Mouse (Mus musculus) cerebellum, adult 8-10 months (tissue): ENCODE results near the gene Cgref1.
A peak's percentile ranks its signal among the peaks of the same experiment; 100 is the strongest.

Source experiments
- DNase-seq: peaks from one replicate; pipeline ENCODE4 v3.0.0; 2022

Cgref1 gene

DNA sequence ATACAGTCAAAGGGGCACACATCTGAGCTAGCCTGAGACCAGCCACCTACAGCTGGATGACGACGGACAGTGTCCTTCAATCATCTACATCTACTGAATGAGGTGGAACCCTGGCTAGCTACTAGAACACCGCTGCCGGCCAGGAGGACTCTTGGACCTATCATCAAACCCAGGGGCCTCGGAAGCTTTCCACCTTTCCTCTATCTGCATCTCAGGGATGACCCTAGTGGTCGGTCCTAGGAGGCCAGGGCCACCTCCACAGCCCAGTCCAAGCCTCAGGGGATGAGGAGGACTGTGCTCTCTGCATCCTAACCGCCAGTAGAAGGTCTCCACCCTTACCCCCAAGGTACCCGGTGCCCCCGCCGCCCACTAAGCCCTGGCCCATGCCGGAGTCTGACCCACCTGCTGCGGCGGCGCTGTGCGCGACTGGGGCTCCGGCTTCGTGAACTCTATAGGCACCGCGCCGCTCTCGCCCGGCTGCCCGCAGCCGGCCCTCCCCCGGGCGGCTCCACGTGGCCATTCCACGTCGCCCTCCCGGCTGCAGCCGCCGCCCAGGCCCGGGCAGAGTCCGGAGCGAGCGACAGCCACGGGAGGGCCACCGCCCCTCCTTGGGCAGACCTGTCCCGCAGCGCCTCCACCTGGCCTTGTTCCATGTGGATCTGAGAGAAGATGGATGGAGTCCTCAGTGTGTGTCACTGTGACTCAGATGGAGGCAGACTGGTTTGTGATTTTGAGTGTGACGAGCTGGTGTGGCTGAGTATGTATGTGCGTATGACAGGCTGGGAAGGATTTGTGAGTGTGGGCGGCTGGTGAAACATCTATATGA lies at the start of gene Cgref1:
TSS of gene Cgref1 (minus strand) at position 636 of the 826 bp plus-strand sequence.
- peak; percentile 73 for DNase-seq

DNA sequence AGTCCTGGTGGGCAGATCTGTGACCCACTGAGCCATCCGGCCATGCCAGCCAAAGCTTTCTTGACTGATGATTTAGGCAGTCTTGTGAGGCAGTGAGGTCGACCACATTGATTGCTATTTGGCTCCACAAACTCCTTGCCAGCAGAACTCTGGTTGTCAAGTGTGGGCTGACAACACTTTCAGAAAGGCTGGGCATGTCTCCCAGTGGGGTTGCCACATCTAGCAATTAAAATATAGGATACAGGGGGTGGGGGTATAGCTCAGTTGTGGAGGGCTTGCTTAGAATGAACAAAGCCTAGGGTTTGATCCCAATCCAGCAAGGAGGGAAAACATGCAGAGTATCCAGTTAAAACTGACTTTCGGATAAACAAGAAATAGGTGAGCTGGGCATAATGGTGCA lies 48.7 kb upstream of the Cgref1 start:
- DNase-seq: no peak

DNA sequence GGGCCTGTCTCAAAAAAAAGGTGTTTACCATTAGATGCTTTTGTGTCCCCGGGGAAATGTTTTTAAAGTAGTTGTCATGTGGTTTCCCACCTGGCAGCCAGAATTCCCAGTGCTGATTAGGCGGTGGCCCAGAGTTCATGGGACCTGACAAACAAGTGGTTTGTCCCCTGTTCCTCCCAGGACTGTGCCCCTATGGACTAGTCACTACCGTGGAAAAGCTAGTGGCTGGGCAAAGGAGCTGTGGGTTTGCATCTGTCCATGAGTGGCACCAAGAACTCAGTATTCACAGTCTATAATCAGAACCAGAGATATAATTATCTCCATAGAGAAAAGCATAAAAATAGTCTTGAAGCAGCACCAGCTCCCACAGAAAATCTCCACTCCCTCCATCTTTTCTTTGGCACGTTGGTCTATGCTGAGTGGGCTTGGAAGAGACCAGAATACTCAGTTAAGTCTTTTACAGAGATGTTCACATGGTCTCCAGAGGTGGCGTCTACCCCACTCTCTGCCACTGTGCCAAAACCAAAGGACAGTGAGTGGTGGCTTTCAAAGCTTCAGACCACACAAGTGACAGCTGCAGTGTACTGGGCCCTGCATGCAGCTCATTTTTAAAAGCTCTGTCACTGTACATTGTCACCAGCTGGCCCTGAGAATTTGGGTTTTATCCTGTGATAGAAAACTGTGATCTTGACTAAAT lies 47.7 kb upstream of the Cgref1 start:
- DNase-seq: no peak

DNA sequence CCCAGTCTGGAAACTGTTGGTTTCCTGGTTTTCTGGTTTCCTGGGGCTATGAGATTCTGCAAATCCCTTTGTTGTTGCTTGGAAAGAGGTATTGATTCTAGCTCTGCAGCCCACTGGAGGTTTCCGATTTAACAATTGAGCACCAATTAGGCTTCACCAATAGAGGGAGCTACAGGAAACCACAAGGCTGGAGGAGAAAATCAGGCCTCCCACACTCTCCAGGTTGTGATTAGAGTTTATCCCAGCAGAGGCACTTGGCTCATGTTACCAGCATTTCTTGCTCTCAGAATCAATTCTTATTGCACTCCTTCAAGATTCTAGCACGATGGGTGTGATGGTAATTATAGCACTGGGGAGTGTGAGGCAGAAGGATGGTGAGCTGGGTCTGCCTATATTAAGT lies 37.0 kb upstream of the Cgref1 start:
- no peak for DNase-seq

DNA sequence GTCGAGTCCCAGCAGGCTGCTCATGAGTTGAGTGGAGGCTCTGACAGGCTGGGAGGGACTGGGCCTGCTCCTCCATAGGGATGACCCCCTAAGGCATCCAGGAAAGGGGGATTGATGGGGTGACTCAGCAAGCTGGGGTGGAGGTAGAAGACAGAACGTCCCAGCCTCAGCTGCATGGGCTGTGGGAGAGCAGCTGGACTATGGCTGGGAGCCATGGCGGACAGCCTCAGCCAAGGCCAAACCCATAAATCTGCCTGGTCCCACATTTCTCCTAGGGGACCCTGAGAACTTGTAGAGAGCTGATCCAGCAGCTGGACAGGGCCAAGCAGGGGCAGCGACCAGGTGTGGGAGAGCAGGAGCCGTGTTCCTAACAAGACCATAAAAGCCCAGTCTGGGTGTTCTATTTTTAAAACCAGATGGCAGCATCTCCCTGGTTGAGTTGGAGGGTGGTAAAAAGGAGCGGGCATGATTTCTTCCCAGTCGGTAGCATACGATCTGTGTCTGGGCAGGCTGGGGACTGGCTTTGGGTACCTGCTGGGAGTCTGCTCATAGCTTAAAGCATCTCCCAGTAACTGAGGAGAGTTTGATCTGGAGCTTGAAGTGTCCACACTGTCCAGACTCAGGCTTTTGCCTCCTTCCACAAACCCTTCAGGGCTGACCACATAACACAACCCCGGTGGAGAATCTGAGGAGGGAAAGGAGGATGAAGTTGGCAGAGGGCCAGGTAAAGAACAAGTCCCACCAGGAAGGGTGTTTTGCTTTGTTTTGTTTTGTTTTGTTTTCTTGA lies 29.7 kb upstream of the Cgref1 start:
- DNase-seq: no peak

DNA sequence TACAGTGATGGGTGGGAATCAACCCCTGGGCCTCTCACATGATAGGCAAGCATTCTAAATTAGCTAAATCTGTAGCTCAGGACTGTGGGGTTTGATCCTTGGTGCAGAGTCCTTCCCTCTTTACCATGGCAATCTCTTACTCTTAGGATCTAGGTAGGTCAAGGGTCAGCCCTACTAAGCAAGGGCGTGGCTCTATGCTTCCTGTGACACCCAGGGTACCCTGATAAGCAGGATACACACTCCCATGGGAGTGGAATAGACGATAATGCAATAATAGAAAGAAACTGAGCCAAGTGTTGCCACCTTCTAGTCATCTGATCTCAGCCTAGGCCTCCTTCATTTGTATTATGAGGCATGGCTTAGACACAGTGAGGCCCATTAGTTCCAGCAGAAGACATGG lies 24.0 kb upstream of the Cgref1 start:
- no peak for DNase-seq

DNA sequence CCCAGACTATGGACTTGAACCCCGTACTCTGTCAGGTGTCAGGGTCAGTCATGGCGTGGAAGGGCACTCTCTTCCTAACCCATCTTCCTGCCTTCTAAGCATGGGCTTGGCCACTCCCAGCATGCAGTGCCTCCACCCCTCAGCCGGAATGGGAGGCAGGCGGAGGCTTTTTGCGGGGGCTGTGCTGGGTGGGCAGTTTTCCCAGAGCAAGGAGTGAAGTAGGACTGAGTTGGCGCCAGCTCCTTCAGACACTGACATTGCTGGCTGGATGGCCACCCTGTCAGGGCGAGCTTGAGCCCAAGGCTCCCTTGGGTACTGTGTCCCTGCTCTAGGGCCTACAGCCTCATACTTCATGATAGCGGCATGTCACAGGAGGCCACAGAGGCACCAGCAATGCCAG lies 23.0 kb upstream of the Cgref1 start, which contains the start of gene Tcf23:
TSS of gene Tcf23 (plus strand) at position 247 of the 400 bp plus-strand sequence.
- no peak for DNase-seq

DNA sequence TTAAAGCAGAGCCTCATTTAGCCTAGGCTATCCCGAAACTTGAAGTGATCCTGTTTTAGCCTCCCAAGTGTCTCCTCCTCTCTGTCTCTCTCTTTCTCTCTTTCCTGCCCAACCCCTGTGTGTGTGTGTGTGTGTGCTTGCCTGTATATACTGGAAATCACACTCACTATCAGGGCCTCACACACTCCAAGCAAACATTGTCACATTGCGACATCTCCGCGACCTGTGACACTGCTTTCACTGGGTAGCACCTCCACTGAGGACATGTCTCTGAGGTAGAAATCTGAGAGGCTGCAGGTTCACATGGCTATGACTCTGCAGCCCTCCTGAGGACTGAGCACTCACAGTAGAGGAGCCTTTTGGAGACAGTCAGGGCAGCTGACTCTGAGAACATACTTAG lies 20.8 kb upstream of the Cgref1 start:
- no peak for DNase-seq

DNA sequence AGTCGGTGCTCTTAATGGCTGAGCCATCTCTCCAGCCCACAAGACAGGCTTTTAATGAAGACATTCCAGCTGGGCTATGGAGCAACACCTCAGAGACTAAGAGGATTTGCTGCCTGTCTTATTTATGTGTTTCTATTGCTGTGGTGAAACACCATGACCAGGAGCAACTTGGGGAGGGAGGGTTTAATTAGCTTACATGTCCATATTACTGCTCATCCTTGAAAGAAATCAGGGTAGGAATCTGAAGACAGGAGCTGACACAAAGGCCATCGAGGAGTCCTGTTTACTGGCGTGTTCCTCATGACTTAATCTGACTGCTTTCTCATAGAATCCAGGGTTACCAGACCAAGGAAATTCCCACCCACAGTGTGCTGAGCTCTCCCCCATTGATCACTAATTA lies 18.5 kb upstream of the Cgref1 start:
- no peak for DNase-seq

DNA sequence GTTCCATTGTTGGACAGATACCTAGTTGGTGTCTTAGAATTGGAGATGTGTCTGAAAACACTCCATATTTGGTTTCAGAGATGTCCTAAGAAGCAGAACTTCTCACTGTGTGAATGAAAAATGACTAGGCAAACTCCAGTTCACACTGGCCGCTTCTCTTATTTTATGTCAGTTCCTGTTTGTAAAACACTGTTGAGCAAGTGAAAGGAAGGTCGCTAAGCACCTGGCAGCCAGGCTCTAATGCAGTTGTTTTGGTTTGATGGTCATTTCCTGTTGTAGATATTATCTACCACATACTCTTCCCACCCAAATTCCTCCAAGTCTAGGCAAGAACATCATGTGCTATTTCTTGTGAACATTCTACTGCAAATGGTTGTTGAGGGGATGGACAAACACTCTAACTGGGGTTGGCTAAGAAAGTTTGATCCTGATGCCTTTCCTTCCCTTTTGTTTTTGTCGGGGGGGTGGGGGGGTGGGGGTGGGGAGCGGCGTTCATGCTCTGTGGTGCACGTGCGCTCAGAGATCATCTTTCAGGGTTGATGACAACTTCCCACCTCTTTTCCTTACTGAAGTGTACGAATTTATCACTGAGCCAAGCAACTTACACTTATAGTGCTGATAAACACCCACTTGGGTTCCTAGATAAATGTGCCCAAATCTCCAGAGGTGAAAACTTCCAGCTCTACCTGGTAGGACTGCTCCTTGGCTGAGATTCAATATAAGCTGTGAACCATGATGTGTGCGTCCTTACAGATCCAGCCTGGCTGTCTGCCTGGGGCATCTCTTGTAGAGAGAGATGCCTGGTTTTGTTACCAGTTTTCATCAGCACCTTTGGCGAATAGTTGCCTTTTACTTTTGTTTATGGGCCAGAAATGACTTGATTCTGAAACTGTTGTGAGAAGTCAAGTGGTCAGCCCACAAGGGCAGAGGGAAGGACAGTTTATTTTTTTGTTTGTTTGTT lies 16.4 kb upstream of the Cgref1 start:
- DNase-seq: no peak

DNA sequence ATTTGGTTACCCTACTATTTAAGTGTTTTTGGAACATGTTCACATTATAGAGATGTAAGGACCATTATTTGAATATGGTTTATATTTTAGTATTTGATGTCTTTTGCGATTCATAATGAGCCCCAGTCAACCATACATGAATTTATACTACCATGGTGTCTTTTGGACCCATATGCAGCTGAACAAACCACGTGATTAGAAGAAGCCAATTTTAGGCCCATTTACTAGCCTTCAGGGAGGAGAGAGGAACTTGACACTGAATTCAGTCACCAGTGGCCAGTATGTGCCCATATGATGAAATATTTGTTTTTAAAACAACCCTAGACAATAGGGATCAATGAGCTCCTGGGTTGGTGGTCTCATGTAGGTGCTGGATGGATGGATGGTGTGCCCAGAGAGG lies 15.4 kb upstream of the Cgref1 start:
- DNase-seq: no peak

DNA sequence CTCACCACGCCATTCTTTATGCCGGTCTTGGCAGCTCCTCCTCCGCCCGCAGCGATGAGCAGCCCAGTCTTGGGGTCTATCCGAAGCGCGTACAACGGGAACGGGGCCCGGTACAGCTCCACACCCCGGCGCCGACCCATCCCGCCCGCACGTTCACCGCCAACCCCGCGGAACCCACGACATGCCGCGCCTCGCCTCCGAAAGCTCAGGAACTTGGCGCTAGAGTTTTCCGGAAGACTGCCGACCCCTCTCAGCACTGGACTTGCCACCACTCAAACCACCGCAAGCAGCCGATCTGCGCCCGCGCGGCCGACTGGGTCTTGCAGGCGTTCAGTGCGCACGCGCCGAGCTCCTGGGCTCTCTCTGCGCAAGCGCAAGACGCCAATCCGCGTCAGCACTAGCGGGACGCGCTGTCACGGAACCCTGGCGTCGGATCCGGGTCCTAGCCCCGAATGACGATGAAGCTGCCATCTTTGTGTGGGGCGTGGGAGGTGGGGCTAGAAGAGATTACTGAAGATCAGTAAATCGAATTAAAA lies 14.6 kb upstream of the Cgref1 start, which contains the start of gene Preb:
TSS of gene Preb (minus strand) at position 396 of the 536 bp plus-strand sequence.
- DNase-seq: peak; percentile 99

DNA sequence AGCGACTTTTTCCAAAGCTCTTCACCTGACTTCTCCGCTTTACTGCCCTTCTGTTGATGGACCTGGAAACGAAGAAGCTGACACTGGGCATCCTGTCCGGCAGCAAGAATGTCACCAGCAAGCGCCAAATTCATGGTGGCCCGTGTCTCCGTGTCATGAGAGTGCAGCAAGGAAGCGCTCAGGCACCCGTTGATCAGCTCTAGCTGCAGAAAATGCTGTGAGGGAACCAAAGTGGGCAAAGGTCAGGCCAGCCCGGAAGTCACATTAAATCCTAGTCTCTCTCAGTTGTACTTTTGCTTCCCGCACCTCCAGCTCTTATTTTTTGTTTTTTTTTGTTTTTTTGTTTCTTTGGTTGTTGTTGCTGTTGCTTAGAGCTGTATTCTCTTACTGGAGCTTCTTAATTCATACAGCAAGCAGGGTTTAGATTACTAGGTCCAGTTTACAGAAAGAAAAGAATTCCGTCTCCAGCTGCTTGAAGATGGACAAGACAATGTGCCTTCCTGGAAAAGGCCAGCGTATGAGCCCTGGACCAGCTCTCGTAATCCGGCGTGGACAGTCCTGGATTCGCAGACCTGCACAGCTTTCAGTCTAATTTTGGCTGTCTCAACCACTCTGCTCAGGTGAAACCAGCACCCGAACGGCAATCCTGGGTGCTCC lies 13.9 kb upstream of the Cgref1 start:
- DNase-seq: no peak

DNA sequence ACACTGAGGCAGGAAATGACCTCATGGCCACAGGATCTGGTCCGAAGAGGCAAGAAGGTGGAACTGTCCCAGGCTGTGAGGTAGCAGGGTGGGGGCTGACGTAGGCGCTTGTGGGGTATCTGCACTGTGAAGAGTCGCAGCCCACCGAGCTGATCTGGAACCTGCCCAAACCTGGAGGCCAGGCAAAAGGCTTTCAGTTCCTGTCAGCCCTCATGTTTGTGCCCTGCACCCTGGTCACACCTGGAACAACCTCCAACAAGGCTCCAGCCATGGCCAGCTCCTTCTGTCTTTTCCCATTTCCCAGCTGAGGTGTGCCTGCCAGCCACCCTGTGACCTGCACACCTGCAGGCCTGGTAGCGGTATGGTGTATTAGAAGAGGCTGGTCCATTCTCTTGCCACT lies 12.5 kb upstream of the Cgref1 start:
- DNase-seq: no peak

DNA sequence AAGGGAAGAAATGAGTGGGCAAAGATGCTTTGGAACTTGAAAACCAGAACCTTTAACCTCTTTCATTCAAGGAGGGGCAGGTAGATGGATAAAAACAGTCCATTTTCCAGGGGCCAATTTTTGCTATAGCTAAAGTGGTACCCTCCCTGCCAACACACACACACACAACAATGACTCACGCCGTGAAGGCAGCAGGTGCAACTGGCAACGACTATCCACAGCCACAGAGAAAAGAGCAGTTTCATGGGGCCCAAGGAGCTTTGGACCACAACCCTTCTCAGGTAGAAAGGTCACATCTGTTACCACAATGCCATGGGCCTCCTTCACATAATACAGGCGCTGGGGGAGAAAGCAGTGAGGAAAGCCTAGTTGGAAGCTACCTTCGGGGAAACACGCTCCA lies 10.4 kb upstream of the Cgref1 start:
- DNase-seq: no peak

DNA sequence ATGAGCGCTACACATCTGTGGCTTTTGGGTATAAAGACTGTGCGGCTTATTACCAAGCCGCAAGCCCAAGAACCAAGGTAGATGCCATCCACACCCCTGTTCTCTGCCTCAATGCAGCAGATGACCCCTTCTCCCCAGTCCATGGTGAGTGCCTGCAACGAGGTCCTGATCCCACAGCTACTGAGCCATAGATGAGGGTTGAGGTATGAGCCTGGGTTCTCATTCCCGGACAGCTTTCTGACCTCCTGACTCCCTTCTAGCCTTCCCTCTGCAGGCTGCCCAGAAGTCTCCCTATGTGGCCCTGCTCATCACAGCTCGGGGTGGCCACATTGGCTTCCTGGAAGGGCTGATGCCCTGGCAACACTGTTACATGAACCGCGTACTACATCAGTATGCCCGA lies 9.2 kb upstream of the Cgref1 start:
- no peak for DNase-seq

DNA sequence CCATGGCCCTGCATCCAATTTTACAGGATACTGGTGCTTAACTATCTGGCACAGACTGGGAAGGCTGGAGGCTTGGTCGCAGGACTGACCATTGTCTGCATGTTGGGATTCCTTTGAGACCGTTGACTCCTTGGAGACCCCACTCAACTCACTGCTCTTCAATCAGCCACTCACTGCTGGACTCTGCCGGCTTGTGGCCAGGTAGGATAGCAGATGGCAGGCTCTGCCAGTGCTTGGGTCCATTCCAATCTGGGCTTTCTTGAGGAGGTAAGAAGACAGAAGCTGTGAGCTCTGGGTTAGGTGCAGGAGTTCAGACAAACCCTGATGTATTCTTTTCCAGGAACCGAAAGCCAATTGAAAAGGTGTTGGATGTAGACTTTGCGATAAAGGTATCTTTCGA lies 8.7 kb upstream of the Cgref1 start:
- DNase-seq: no peak

DNA sequence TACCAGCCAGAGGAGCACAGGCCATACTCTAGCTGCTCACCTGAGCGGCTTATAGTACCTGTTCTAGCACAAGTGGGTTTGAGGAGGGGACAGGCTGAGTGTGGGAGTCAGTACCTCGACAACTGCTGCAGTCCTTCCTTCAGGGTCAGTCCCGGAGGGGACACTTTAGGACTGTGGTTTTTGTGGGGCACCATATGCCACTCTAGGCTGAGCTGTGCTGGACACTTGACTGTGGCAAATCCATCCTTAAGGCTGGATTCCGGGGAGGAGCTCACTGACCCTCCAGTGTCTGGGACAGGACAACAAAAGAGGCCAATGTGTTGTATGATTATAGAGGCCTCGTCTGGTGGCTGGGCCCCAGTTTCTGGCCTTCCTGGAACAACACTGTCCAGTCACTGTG lies 7.2 kb upstream of the Cgref1 start:
- no peak for DNase-seq

DNA sequence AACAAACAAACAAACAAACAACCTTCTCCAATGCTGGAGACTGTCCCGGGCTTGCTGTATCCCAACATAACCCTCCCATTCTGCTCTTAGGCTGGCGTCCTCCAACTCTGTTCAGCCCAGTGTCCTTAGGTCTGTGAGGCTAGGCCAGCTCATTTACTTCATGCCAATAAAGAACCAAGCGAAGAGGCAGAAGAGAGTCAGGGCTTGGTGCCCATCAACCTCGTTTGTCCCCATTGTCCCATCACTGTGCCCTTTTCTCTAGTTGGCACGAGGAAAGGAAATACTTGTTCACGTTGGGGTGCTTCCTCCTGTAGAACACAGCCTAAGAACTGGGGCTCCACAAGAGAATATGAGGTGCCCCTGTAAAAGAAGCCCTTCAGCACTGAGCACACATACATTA lies 6.3 kb upstream of the Cgref1 start:
- DNase-seq: no peak

DNA sequence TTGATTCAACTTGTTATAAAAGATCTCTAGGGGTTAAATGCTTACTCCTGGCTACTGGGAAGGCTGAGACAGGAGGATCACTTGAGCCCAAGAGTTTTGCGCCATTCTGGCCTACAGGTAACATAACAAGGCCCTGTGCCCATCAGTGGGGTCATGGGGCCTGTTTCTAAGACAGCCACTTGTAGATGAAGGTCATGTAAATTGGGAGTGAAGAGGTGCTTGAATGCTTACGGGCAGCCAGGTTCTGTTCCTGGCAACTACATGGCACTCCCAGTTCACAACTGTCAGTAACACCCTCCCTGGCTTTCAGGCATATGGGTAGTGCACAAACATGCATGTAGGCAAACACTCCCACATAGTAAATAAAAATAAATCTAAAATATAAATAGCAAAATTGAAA lies 5.5 kb upstream of the Cgref1 start:
- DNase-seq: no peak

DNA sequence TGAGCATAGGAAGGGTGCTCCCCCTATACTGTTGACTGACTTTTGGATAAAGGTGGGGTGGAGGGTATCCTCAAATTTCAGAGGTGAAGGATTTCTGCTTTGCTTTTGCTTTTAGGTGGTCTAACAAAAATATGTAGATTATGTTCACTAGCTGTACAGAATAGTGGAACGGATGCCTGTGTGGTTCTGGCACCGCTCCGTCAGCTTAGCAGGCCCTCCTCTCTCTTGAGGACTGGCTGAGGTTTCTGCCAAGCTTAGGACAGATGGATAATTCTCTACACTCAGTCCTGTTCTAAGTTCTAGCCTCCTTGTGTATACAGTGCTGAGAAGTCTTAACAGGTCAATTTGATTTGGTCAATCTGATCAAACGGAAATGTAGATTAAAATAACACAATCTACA lies 5.1 kb upstream of the Cgref1 start:
- DNase-seq: no peak
